Mouse (Mus musculus) heart, adult 2 months (tissue): ENCODE measurements around the gene Tubal3.

ENCODE experiments used
- CTCF ChIP-seq: fragments of 200-600 bp; IDR thresholded peaks from 2 replicates; pipeline ENCODE4 v1.8.1; 2022; ENCODE audit warnings: antibody characterized with exemption, mild to moderate bottlenecking, moderate library complexity
- EP300 ChIP-seq: fragments of 200-500 bp; IDR thresholded peaks from 2 replicates; pipeline ENCODE4 v1.6.1; 2011; ENCODE audit warnings: low read depth, low read length, control low read depth; ENCODE audit not compliant: insufficient read depth
- POLR2A ChIP-seq: fragments of 200-500 bp; IDR thresholded peaks from 2 replicates; pipeline ENCODE4 v1.6.1; 2011; ENCODE audit warnings: mild to moderate bottlenecking, low read depth, low read length, control low read depth; ENCODE audit not compliant: insufficient read depth

- TF ChIP-seq EP300 (no peak), CTCF (no peak), POLR2A (no peak)
These were observed at the start of gene Tubal3, which contains the start of gene Net1 for GRCm38 (mm10) chr13:3917571-3918311.
